Mouse (Mus musculus) limb, embryonic 14.5 days (tissue): ENCODE results near the gene Emid1. TPM values are rescaled to one million over a fixed set of nuclear protein-coding genes. Genes with fewer than 3 reads are reported as not detected.

Source experiments
- ATAC-seq: fragments of 200-750 bp; cut with Nextera tagmentation; 2 replicates; pipeline ENCODE4 v1.8.0; 2017; ENCODE audit warnings: low read depth, moderate number of reproducible peaks, moderate TSS enrichment; ENCODE audit not compliant: low FRiP score
- DNase-seq: peaks from one replicate; pipeline ENCODE4 v3.0.0-alpha.2; 2015; ENCODE audit warnings: low spot score
- H3K27ac ChIP-seq: fragments of 300-500 bp; sonication (generic); replicated peaks from 2 replicates; pipeline ENCODE4 v1.5.1; 2014; ENCODE audit warnings: low read depth, mild to moderate bottlenecking, low read length, moderate library complexity, mixed read lengths
- H3K27me3 ChIP-seq: fragments of 300-500 bp; sonication (generic); 2 replicates; pipeline ENCODE4 v1.6.1; 2014; ENCODE audit warnings: low read length, mixed read lengths; ENCODE audit not compliant: control insufficient read depth, insufficient read depth
- H3K36me3 ChIP-seq: fragments of 300-500 bp; sonication (generic); 2 replicates; pipeline ENCODE4 v1.6.1; 2014; ENCODE audit warnings: mild to moderate bottlenecking, low read length, moderate library complexity, mixed read lengths; ENCODE audit not compliant: control insufficient read depth, insufficient read depth
- H3K4me1 ChIP-seq: fragments of 300-500 bp; sonication (generic); 2 replicates; pipeline ENCODE4 v1.6.1; 2014; ENCODE audit warnings: antibody characterized with exemption, low read length, mixed read lengths; ENCODE audit not compliant: control insufficient read depth, insufficient read depth
- H3K4me2 ChIP-seq: fragments of 300-500 bp; sonication (generic); replicated peaks from 2 replicates; pipeline ENCODE4 v1.6.1; 2014; ENCODE audit warnings: low read depth, mild to moderate bottlenecking, low read length, moderate library complexity; ENCODE audit not compliant: severe bottlenecking
- H3K4me3 ChIP-seq: fragments of 300-500 bp; sonication (generic); replicated peaks from 2 replicates; pipeline ENCODE4 v1.5.1; 2014; ENCODE audit warnings: low read length
- H3K9ac ChIP-seq: fragments of 300-500 bp; sonication (generic); 2 replicates; pipeline ENCODE4 v1.6.1; 2014; ENCODE audit warnings: mild to moderate bottlenecking, low read depth, low read length, moderate library complexity; ENCODE audit not compliant: severe bottlenecking
- H3K9me3 ChIP-seq: fragments of 300-500 bp; sonication (generic); 2 replicates; pipeline ENCODE4 v1.6.1; 2016; ENCODE audit warnings: low read length; ENCODE audit not compliant: control insufficient read depth
- POLR2A ChIP-seq: fragments of 200-500 bp; IDR thresholded peaks from 2 replicates; pipeline ENCODE4 v1.8.0; 2012; ENCODE audit warnings: inconsistent platforms, mild to moderate bottlenecking, moderate library complexity, borderline replicate concordance; ENCODE audit not compliant: insufficient read depth, insufficient read length; ENCODE audit errors: extremely low read depth
- WGBS: fragments of 180-500 bp; shearing (Covaris S2); extraction: QIAGEN DNeasy Blood & Tissue Kit; methylation state at CpG from one replicate; pipeline ENCODE4 v1.1.7; 2014; 5-methylcytosine and 5-hydroxymethylcytosine counted together
- polyA plus RNA-seq, 2 experiments: library from polyadenylated mRNA; depleted of rRNA in 1 of 2; stranded (reverse) in 1 of 2; unstranded in 1 of 2; fragments of >200 nt; fragmentation: Nextera tagmentation in 1 of 2; extraction: Ambion mirVana in 1 of 2; gene quantifications; 2 replicates each; pipeline versions ENCODE4 v1.2.1 to v1.2.3; 2012 to 2014

Emid1 gene
- polyA plus RNA-seq, 2 experiments: 25.3 to 32.2 TPM

GRCm38 (mm10) chr11:5151247-5151630 is 818 bp downstream of the Emid1 start:
- H3K9me3 ChIP-seq: no peaks in the 10 kb centered on the region
- peak overlapping the region; percentile 95 for H3K4me2 ChIP-seq
- H3K9ac ChIP-seq: peak overlapping the region; percentile 76
- no peaks in the 10 kb centered on the region for H3K27me3 ChIP-seq
- DNase-seq (no peak), ATAC-seq (no peak)
- H3K36me3 ChIP-seq: no peaks in the 10 kb centered on the region
- TF ChIP-seq POLR2A: no peak
- 37% methylated on average over 4 of the region's 4 CpGs for WGBS
- H3K27ac ChIP-seq: no peak overlapping the region
- H3K4me1 ChIP-seq: peaks cover 7% of the 10 kb centered on the region; the same call in 1 of the 2 replicates
- H3K4me3 ChIP-seq: peak overlapping the region; percentile 58

GRCm38 (mm10) chr11:5150416-5151246 is 1.4 kb downstream of the Emid1 start:
- DNase-seq (no peak), ATAC-seq (no peak)
- Histone ChIP-seq H3K9ac (no peak overlapping the region), H3K27ac (no peak overlapping the region), H3K4me1 (peaks cover 7% of the 10 kb centered on the region; the same call in 1 of the 2 replicates), H3K9me3 (no peaks in the 10 kb centered on the region), H3K4me2 (0 out of 2 replicates have a peak overlapping the region, but pooled peaks have one; percentile 95), H3K27me3 (no peaks in the 10 kb centered on the region), H3K4me3 (no peak overlapping the region), H3K36me3 (no peaks in the 10 kb centered on the region)
- WGBS: 70% methylated on average over 9 of the region's 9 CpGs
- no peak for TF ChIP-seq POLR2A

GRCm38 (mm10) chr11:5149955-5150354 is 2.1 kb downstream of the Emid1 start:
- DNase-seq (no peak), ATAC-seq (no peak)
- Histone ChIP-seq H3K36me3 (no peaks in the 10 kb centered on the region), H3K27me3 (no peaks in the 10 kb centered on the region), H3K27ac (no peak overlapping the region), H3K4me2 (no peak overlapping the region), H3K4me1 (peaks cover 7% of the 10 kb centered on the region; the same call in 1 of the 2 replicates), H3K4me3 (no peak overlapping the region), H3K9ac (no peak overlapping the region), H3K9me3 (no peaks in the 10 kb centered on the region)
- WGBS: 80% methylated on average over 9 of the region's 9 CpGs
- TF ChIP-seq POLR2A: no peak

- no peak overlapping the region for H3K27ac ChIP-seq
- ATAC-seq (no peak), DNase-seq (no peak)
- no peak overlapping the region for H3K9ac ChIP-seq
- no peaks in the 10 kb centered on the region for H3K9me3 ChIP-seq
- no peak for TF ChIP-seq POLR2A
- H3K4me3 ChIP-seq: no peak overlapping the region
- WGBS: 41% methylated on average over 7 of the region's 7 CpGs
- H3K36me3 ChIP-seq: no peaks in the 10 kb centered on the region
- peaks cover 7% of the 10 kb centered on the region; the same call in 1 of the 2 replicates for H3K4me1 ChIP-seq
- no peaks in the 10 kb centered on the region for H3K27me3 ChIP-seq
- no peak overlapping the region for H3K4me2 ChIP-seq
Measured at GRCm38 (mm10) chr11:5149249-5149648, 2.8 kb downstream of the Emid1 start.

- Histone ChIP-seq H3K9me3 (no peaks in the 10 kb centered on the region), H3K4me1 (peaks cover 13% of the 10 kb centered on the region), H3K36me3 (no peaks in the 10 kb centered on the region), H3K27me3 (no peaks in the 10 kb centered on the region), H3K9ac (no peak overlapping the region), H3K27ac (no peak overlapping the region), H3K4me2 (no peak overlapping the region), H3K4me3 (no peak overlapping the region)
- DNase-seq (no peak), ATAC-seq (no peak)
- 70% methylated on average over 3 of the region's 3 CpGs for WGBS
- no peak for TF ChIP-seq POLR2A
Measured at GRCm38 (mm10) chr11:5145600-5145999, 6.5 kb downstream of the Emid1 start.
